Mouse (Mus musculus): Measurements from ENCODE around the gene Arhgap27.

Gene Arhgap27

DNA sequence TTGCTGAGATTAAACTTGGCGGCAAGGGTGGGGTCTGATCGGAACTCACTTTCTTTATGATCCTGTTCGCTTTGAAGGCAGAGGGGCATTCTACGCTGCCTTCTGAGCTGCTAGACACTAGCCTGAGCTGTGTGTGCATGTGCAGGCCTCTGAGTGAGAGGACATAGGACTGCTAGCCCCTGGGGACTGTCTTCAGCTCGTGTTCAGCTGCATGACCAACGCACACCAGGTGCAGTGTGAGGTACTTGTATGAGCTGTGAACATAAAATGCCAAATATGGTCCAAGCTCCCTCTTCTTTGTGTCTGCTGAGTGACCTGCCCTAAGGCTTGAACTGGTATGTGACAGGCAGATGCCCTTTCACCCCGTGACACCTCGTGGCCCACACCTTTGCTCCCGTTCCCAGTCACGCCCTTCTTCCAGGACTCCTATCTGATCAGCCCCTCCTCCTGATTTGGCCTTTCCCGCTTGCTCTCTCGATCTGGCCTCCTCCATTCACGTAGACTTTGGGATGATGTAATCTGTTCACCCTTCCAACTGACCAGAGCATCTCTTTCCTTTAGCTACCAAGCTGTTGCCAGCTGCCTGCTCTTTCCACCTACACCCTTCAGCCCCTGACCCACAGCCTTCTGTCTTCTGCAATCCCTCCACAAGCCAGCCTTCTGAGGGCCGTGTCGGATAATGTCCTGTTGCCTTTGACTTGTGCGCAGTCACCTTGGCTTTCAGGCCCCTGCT is 6.4 kb downstream of the Arhgap27 start:
- no peak for DNase-seq (ENCODE audit: low spot score)

DNA sequence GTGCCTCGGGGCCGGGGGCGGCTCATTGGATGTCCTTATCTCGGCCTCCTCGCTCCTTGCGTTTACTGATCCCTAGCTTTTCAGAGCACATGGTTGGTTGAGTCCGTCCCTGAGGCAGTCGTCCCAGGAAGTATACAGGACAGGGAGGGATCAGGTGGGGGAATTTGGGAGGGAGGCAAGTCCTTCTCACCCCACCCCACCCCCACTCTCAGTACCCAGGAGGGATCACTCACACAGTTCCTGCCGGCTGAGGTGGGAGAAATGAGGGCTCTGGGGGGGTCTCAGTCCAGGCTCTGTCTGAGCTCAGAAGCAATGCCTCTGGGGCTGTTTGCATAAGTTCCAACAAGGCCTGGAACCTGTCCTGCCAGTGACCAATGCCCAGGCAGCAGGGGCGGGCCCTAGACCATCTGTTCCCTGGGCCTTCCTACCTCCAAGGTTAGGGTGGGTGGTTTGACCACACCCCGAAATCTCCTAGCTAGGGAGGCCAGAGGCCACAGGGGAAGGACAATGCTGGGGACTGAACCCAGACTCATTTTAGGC is 7.4 kb downstream of the Arhgap27 start:
- DNase-seq (ENCODE audit: low spot score) = no peak

DNA sequence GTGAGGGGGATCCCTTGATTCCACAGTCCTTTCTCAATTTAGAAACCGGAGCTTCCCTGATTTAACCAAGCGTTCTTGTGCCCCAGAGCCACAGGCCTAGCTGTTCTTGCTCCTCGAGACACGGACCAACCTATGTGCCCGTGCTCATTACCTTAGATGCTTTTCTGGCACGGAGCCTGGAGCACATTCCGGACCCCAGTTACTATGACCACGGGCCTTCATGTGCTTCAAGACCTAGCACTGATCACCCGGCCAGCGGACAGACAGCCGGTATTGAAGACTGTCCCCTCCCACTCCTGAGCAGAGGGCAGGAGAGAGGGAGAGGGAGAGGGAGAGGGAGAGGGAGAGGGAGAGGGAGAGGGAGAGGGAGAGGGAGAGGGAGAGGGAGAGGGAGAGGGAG is 8.2 kb downstream of the Arhgap27 start:
- no peak for DNase-seq (ENCODE audit: low spot score)

DNA sequence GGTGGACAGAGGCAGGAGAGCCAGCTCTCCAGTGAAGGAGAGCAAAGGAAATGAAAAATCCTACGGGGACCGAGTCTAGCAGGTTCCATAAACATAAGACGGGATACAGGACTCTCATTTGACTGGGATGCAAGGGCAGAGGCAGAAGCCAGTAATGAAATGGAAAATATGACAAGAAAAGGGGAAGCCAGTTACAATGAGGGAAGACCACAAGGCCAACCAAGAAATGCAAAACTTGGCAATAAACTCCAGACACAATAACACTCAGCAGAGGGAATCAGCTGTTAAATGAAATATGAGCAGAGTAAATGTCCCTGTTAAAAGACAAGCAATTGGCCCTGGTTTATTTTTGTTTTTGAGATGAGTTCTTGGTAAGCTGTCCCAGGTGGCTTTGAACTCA is 9.5 kb downstream of the Arhgap27 start:
- no peak for DNase-seq (ENCODE audit: low spot score)

DNA sequence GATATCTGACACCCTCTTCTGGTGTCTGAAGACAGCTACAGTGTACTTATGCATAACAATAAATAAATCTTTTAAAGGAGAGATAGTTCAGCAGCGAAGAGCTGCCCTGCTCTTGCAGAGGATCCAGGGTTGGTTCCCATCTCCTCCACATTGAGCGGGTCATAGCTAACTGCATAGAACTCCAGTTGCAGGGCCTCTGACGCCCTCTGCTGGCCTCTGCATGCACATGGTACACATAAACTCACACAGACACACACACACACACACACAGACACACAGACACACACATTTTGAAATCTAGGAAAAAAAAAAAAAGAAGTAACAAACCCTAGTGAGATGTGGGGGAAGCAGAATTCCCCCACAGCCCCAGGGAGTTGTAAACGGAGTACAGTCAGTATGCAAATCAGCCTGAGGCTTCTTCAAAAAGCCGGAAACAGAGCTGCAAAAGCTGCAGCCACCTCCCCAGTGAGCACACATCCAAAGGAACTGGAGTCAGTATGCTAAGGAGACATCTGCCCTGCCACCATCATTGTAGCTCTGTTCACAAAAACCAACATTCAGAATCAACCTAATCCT is 11.2 kb downstream of the Arhgap27 start:
- no peak for DNase-seq (ENCODE audit: low spot score)

- no peak for DNase-seq (ENCODE audit: low spot score)
Observed at GRCm38 (mm10) chr11:103350711-103351315, 12.7 kb downstream of the Arhgap27 start.

GRCm38 (mm10) chr11:103349699-103350098 is 13.8 kb downstream of the Arhgap27 start:
- no peak for DNase-seq (ENCODE audit: low spot score)

GRCm38 (mm10) chr11:103346657-103347056 is 16.8 kb downstream of the Arhgap27 start:
- no peak for DNase-seq (ENCODE audit: low spot score)

DNA sequence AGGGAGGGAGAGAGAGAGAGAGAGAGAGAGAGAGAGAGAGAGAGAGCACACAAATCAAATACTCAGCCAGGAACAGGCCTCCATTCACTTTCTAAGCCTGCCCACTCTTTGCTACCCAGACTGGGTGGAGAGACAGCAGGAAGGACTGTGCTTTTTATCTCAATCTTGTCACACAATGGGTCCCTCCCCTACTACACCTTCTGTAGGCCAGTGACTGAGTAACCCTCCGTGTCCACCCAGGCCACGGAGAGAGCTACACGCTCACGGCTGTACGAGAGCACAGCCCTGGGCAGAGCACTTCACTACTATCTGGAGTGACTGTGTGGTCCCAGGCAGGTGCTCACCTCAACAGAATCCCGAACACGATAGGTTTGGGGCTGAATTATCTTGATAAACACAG is 17.3 kb downstream of the Arhgap27 start:
- DNase-seq (ENCODE audit: low spot score) = no peak

DNA sequence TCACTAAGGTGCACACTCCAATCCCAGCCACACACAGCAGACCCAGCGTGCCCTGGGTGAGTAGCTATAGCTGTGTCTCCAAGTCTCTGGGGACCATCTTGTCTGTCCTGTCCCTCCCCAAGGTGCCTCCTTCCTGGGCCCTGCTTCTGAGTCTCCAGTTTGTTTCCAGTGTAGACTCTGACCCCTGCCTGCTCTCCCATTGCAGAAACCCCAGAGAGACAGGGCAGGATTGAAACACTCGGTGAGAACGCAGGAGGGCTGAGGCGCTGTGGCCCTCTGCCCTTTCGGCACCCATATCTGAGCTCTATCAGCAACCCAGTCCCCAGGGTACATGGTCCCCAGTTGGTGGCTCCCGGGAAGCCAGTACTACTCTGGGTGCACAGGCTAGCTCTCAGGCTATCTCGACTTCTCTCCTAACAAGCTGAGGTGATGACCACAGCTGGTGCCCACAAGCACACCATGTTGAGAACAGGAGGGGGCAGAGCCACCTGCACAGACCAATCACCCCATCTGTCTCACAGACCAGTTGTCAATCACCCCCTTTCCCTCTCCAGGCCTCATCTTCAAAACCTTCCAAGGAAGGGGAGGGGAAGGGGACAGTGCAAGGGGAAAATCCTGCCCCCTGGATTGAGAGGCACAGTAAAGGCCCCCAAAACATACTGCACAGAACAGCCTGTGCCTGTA is 17.9 kb downstream of the Arhgap27 start:
- no peak for DNase-seq (ENCODE audit: low spot score)

GRCm38 (mm10) chr11:103344494-103345332 is 18.8 kb downstream of the Arhgap27 start:
- DNase-seq (ENCODE audit: low spot score) = no peak

GRCm38 (mm10) chr11:103343881-103344280 is 19.6 kb downstream of the Arhgap27 start:
- no peak for DNase-seq (ENCODE audit: low spot score)

DNA sequence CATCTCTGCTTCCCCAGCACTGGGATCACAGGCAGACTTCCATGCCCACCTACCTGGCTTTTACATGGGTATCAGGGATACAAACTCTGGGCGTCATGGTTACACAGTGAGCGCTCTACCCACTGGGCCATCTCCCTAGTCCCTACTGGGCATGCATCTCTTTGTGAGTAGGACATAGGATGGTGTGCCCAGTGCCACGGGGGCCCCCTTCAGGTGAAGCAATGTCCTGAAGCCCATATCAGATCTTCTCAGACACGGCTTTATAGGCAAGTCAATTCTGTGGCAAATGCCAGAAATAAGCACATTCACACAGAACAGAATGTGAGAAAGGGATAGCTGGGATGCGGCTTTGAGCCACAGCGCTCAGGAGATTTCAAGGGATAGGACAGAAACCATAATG is 20.4 kb downstream of the Arhgap27 start:
- no peak for DNase-seq (ENCODE audit: low spot score)

DNA sequence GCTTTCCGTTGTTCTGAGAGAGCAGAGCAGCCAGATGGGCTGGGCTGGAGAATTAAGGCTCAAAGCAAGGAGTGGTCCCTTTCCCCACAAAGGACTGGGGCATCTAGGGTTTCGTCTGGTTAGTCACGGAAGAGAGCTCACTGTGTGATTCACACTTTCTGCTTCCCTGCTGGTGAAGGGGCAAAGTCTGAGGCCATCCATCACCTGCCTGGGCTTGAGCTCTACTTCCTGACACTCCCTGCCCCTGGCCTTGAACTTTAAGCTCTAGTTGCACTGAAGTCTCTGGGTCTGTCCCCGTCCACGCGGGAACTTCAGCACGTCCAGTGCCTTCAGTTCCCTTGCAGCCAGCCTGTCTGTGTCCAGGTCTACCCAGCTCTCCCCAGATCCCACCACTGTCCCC is 22.8 kb downstream of the Arhgap27 start:
- DNase-seq (ENCODE audit: low spot score) = no peak

GRCm38 (mm10) chr11:103340130-103340529 is 23.4 kb downstream of the Arhgap27 start:
- no peak for DNase-seq (ENCODE audit: low spot score)

- no peak for DNase-seq (ENCODE audit: low spot score)
Observed at GRCm38 (mm10) chr11:103339414-103340119, 23.9 kb downstream of the Arhgap27 start.

DNA sequence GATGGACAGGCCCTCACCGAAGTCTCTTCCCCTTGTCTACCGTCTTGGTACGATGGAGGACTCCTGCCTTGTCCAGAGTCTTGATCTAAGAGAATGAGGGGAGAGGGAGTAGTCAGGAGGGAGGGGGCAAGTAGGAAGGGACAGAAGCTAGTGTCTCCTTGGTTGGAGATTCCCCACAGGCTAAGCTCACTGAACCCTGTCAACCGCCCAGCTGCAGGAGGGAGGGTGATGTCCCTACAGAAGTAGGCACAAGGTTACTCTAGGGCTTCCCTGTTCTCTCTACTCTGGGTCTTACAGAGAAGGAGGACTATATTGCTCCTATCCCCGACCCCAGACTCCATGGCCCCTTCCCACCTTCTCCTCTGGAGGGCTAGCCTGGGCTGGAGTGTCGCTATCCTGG is 24.8 kb downstream of the Arhgap27 start:
- no peak for DNase-seq (ENCODE audit: low spot score)

- no peak for DNase-seq (ENCODE audit: low spot score)
Observed at GRCm38 (mm10) chr11:103338119-103338518, 25.4 kb downstream of the Arhgap27 start.

DNA sequence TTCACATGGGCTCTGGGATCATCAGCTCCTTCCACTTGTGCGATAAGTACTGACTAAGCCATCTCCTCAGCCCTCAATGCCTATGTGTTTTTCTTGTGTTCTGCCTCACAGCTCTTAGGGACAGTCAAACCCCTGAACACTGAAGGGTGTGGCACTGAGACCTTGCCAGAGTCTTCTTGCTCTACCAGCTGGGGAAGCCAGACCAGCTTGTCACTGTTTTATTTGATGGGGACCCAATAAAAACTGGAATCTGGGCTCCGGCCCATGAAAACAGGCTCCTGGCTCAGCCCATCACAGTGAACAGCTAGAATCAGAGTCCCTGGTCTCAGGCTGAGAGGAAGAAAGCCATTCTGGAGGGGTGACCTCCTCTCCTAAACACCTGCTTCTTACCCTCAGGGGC is 26.3 kb downstream of the Arhgap27 start:
- DNase-seq (ENCODE audit: low spot score) = no peak

DNA sequence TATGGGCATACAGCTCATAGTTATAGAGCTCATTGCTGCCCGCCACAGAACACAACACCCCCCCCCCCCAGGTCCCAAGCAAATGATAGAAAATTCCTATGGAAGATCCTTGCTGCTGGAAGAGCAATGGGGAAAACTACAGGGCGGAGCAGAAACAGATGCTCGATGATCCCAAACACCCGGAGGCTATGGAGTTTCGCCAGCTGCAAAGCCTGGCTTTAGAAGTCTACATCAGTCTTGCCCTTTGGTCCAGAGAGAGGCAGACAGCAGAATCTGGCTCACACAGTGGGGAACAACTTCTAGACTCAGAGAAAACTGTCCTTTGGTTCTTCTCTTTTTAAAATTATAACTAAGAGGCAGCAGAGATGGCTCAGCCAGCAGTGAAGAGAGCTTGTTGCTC is 27.9 kb downstream of the Arhgap27 start:
- no peak for DNase-seq (ENCODE audit: low spot score)

DNA sequence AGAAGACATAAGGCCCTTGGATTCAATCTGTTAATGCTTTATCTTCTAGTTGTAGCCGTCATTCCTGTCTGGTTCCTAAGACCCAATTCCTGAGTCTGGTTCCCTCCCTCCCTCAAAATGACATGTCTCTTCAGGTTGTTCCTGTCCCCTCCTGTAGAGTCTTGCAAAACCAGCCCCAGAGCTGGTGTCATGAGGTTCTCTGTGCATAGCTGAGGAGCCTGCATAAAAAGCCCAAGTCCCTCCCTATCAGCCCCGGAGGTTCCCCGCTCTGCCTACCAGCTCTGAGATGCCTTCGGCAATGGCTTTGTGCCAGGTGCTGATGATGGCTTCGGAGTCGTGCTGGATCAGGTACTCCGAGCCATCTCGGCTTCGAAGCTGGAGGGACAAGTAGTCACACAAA is 28.6 kb downstream of the Arhgap27 start:
- no peak for DNase-seq (ENCODE audit: low spot score)

Measured in ovary, postnatal 10 days (tissue).